Mouse (Mus musculus) adrenal gland, postnatal 25 days (tissue): Measurements from ENCODE around the gene Mmachc. TPM values are rescaled to one million over a fixed set of nuclear protein-coding genes. Genes with fewer than 3 reads are reported as not detected.
A peak's percentile ranks its signal among the peaks of the same experiment; 100 is the strongest.

Source experiments
- DNase-seq: peaks from one replicate; pipeline ENCODE4 v3.0.0; 2021; ENCODE audit warnings: mixed read lengths
- long read RNA-seq: library from polyadenylated mRNA; stranded (forward); transcript quantifications from one replicate; pipeline ENCODE4 v2.0.0, GENCODE M21; 2021
- total RNA-seq: library from RNA; stranded (reverse); gene quantifications from 2 replicates; pipeline ENCODE4 v1.2.3, GENCODE M21; 2021

The Mmachc gene
- total RNA-seq, result 29.4 and 32.0 TPM in 2 replicates
- long read RNA-seq, transcript Mmachc-201 (4 exons, 2,106 nt), result major isoform, 5 of 9 reads
- long read RNA-seq, partial matches to known transcripts, result 4 of 9 reads
- long read RNA-seq, other reads (novel, unspliced or antisense), result 0 of 9 reads

GRCm38 (mm10) chr4:116708201-116708764 lies at the start of gene Mmachc, which contains the start of gene Ccdc163:
Gene Mmachc (minus strand): TSS chr4:116708406.
Gene Ccdc163 (plus strand): TSS chr4:116708509.
- DNase-seq, result peak; percentile 77

- DNase-seq, result no peak
Measured at GRCm38 (mm10) chr4:116749750-116750149, 41.5 kb upstream of the Mmachc start.

- no peak for DNase-seq
Measured at GRCm38 (mm10) chr4:116738972-116739751, 31.0 kb upstream of the Mmachc start.

- no peak for DNase-seq
Measured at GRCm38 (mm10) chr4:116734996-116735395, 26.8 kb upstream of the Mmachc start.

GRCm38 (mm10) chr4:116732355-116732754 lies 24.1 kb upstream of the Mmachc start:
- DNase-seq, result no peak

GRCm38 (mm10) chr4:116731077-116731476 lies 22.9 kb upstream of the Mmachc start:
- no peak for DNase-seq

- DNase-seq, result no peak
Measured at GRCm38 (mm10) chr4:116729532-116729931, 21.3 kb upstream of the Mmachc start.

- DNase-seq, result no peak
Measured at GRCm38 (mm10) chr4:116727401-116727800, 19.2 kb upstream of the Mmachc start.

GRCm38 (mm10) chr4:116725444-116725843 lies 17.2 kb upstream of the Mmachc start:
- DNase-seq, result no peak

GRCm38 (mm10) chr4:116722230-116722629 lies 14.0 kb upstream of the Mmachc start:
- DNase-seq, result no peak

- DNase-seq, result no peak
Measured at GRCm38 (mm10) chr4:116721098-116721628, 13.0 kb upstream of the Mmachc start.

- peak; percentile 85 for DNase-seq
Measured at GRCm38 (mm10) chr4:116720343-116721097, 12.3 kb upstream of the Mmachc start, which contains the start of gene Tesk2. Gene Tesk2 (plus strand): TSS chr4:116720948.

GRCm38 (mm10) chr4:116719396-116719795 lies 11.2 kb upstream of the Mmachc start:
- peak; percentile 48 for DNase-seq

GRCm38 (mm10) chr4:116712536-116712935 lies 4.3 kb upstream of the Mmachc start:
- DNase-seq, result no peak

GRCm38 (mm10) chr4:116710154-116710553 lies 1.9 kb upstream of the Mmachc start:
- no peak for DNase-seq

- no peak for DNase-seq
Measured at GRCm38 (mm10) chr4:116708791-116709390, 685 bp upstream of the Mmachc start.

GRCm38 (mm10) chr4:116707666-116708065 lies 540 bp downstream of the Mmachc start:
- DNase-seq, result no peak

GRCm38 (mm10) chr4:116703804-116704203 lies 4.4 kb downstream of the Mmachc start:
- DNase-seq, result peak; percentile 74

- no peak for DNase-seq
Measured at GRCm38 (mm10) chr4:116700964-116701363, 7.2 kb downstream of the Mmachc start.

- peak; percentile 37 for DNase-seq
Measured at GRCm38 (mm10) chr4:116698693-116699342, 9.4 kb downstream of the Mmachc start.

GRCm38 (mm10) chr4:116693785-116694184 lies 14.4 kb downstream of the Mmachc start:
- DNase-seq, result no peak
